Mouse (Mus musculus) midbrain, embryonic 10.5 days (tissue): Measurements from ENCODE around the gene Gp1bb. TPM values are rescaled to one million over a fixed set of nuclear protein-coding genes. Genes with fewer than 3 reads are reported as not detected.

Source experiments
- DNase-seq: peaks from one replicate; pipeline ENCODE4 v3.0.0-alpha.2; 2017; ENCODE audit warnings: low spot score
- H3K27ac ChIP-seq: fragments of 300-500 bp; sonication (generic); replicated peaks from 2 replicates; pipeline ENCODE4 v1.5.1; 2016; ENCODE audit warnings: mild to moderate bottlenecking
- H3K27me3 ChIP-seq: fragments of 300-500 bp; sonication (generic); 2 replicates; pipeline ENCODE4 v1.6.1; 2016; ENCODE audit warnings: low read depth, mild to moderate bottlenecking; ENCODE audit not compliant: poor library complexity, severe bottlenecking
- H3K36me3 ChIP-seq: fragments of 300-500 bp; sonication (generic); 2 replicates; pipeline ENCODE4 v1.6.1; 2016; ENCODE audit warnings: mild to moderate bottlenecking, moderate library complexity
- H3K4me1 ChIP-seq: fragments of 300-500 bp; sonication (generic); 2 replicates; pipeline ENCODE4 v1.6.1; 2016
- H3K4me3 ChIP-seq: fragments of 300-500 bp; sonication (generic); 2 replicates; pipeline ENCODE4 v1.5.1; 2016; ENCODE audit warnings: mild to moderate bottlenecking, moderate library complexity
- H3K9me3 ChIP-seq: fragments of 300-500 bp; sonication (generic); replicated peaks from 2 replicates; pipeline ENCODE4 v1.6.1; 2016; ENCODE audit warnings: mild to moderate bottlenecking
- WGBS: fragments of 180-500 bp; shearing (Covaris S2); methylation state at CpG from one replicate; pipeline ENCODE4 v1.1.7; 2016; 5-methylcytosine and 5-hydroxymethylcytosine counted together
- polyA plus RNA-seq: library from polyadenylated mRNA; unstranded; fragments of >200 nt; fragmentation: Nextera tagmentation; extraction: Ambion mirVana; gene quantifications from 2 replicates; pipeline ENCODE4 v1.2.1, GENCODE M21; 2016

The Gp1bb gene
- polyA plus RNA-seq = 4.5 and 4.6 TPM in 2 replicates

DNA sequence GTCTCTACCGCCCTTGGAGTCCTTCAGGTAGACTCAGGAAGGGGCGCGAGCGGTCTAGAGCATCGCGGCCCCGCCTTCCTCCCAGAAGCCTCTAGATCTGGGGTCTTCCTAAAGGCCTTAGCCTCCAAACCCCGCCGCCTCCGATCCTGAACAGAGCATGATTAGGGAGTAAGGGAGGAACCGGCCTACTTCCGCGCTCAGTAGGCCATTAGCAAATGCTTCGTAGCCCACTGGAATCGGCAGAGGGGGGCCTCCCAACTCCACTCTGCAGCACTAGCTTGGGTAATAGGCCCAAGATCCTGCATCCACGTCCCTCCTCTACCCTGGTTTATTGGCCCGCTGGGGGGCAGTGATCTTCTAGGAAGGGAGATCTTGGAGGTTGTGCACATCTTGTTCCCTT is at the start of gene Gp1bb:
Gene Gp1bb, minus strand, starts transcription at position 385 of the 400 bp plus-strand sequence.
- Histone ChIP-seq H3K4me3 (peak within 1 kb of the TSS; percentile 57), H3K9me3 (no peaks in the 10 kb centered on the region), H3K27ac (no peak within 1 kb of the TSS), H3K36me3 (peaks cover 34% of the 10 kb centered on the region), H3K27me3 (peaks cover 100% of the 10 kb centered on the region), H3K4me1 (peaks cover 52% of the 10 kb centered on the region)
- peak; percentile 42 for DNase-seq
- 2% methylated on average over 17 of the region's 17 CpGs for WGBS

- Histone ChIP-seq H3K4me1 (no peaks in the 10 kb centered on the region), H3K36me3 (no peaks in the 10 kb centered on the region), H3K9me3 (no peaks in the 10 kb centered on the region), H3K4me3 (no peak overlapping the region), H3K27me3 (no peaks in the 10 kb centered on the region), H3K27ac (no peak overlapping the region)
- DNase-seq = no peak
- WGBS = 77% methylated on average over 6 of the region's 6 CpGs
Measured at GRCm38 (mm10) chr16:18669914-18670313, 47.7 kb upstream of the Gp1bb start.

- Histone ChIP-seq H3K9me3 (peaks cover 4% of the 10 kb centered on the region; the same call in 1 of the 2 replicates), H3K4me1 (no peaks in the 10 kb centered on the region), H3K27me3 (no peaks in the 10 kb centered on the region), H3K27ac (no peak overlapping the region), H3K4me3 (no peak overlapping the region), H3K36me3 (no peaks in the 10 kb centered on the region)
- WGBS = 81% methylated on average over 4 of the region's 4 CpGs
- DNase-seq = no peak
Measured at GRCm38 (mm10) chr16:18658597-18658996, 36.4 kb upstream of the Gp1bb start.

GRCm38 (mm10) chr16:18655372-18656098 is 33.3 kb upstream of the Gp1bb start:
- Histone ChIP-seq H3K36me3 (no peaks in the 10 kb centered on the region), H3K4me1 (no peaks in the 10 kb centered on the region), H3K27ac (no peak overlapping the region), H3K27me3 (no peaks in the 10 kb centered on the region), H3K4me3 (no peak overlapping the region), H3K9me3 (peaks cover 4% of the 10 kb centered on the region; the same call in 1 of the 2 replicates)
- no peak for DNase-seq
- 67% methylated on average over 5 of the region's 5 CpGs for WGBS

GRCm38 (mm10) chr16:18653290-18654160 is 31.3 kb upstream of the Gp1bb start:
- Histone ChIP-seq H3K4me3 (no peak overlapping the region), H3K27ac (no peak overlapping the region), H3K4me1 (no peaks in the 10 kb centered on the region), H3K27me3 (no peaks in the 10 kb centered on the region), H3K36me3 (no peaks in the 10 kb centered on the region), H3K9me3 (no peaks in the 10 kb centered on the region)
- 87% methylated on average over 6 of the region's 6 CpGs for WGBS
- DNase-seq = no peak

DNA sequence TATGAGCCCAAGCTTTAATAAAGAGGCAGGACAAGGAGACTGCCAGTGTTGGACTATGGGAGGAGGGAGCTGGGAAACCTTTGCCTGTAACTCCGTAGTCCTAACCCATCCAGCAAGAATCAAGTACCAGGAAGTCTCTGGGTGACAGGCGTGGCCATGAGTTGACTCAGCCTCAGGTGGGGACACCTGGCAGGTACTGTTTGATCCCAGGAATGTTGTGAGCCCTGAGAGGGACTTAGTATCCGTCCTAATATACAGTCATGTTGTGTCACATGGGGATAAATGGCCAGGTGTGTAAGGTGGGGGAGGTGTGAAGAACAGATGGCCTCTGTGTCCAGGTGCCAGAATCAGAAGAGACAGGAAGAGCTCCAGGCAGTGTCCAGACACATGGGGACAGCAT is 26.9 kb upstream of the Gp1bb start:
- 63% methylated on average over 3 of the region's 3 CpGs for WGBS
- Histone ChIP-seq H3K4me3 (no peak overlapping the region), H3K4me1 (peaks cover 3% of the 10 kb centered on the region; the same call in 1 of the 2 replicates), H3K36me3 (no peaks in the 10 kb centered on the region), H3K27me3 (no peaks in the 10 kb centered on the region), H3K27ac (no peak overlapping the region), H3K9me3 (no peaks in the 10 kb centered on the region)
- DNase-seq = no peak

GRCm38 (mm10) chr16:18645329-18645728 is 23.1 kb upstream of the Gp1bb start:
- Histone ChIP-seq H3K4me1 (peaks cover 3% of the 10 kb centered on the region; the same call in 1 of the 2 replicates), H3K27ac (no peak overlapping the region), H3K4me3 (no peak overlapping the region), H3K9me3 (no peaks in the 10 kb centered on the region), H3K36me3 (no peaks in the 10 kb centered on the region), H3K27me3 (no peaks in the 10 kb centered on the region)
- DNase-seq = no peak
- 84% methylated on average over 6 of the region's 6 CpGs for WGBS

DNA sequence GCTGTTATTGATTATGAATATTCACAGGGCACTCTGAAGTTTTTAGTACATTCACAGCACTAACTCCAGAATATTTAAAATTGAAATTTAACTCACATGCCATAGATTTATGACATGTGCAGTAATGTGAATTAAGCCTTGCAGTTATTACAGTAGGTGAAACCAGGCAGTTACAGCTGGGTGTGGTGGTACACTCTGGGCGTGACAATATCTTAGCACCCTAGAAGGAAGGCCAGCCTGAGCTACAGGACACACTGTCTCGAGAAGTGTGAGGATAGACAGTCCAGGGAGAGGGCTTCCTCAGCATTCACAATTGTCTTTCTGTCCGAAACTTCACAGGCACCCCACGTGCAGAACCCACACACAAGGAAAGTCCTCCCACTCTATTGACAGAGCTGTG is 22.3 kb upstream of the Gp1bb start:
- no peaks in the 10 kb centered on the region for H3K27me3 ChIP-seq
- H3K4me3 ChIP-seq = no peak overlapping the region
- H3K36me3 ChIP-seq = no peaks in the 10 kb centered on the region
- H3K27ac ChIP-seq = no peak overlapping the region
- peaks cover 3% of the 10 kb centered on the region; the same call in 1 of the 2 replicates for H3K4me1 ChIP-seq
- no peaks in the 10 kb centered on the region for H3K9me3 ChIP-seq
- WGBS = 81% methylated on average over 4 of the region's 4 CpGs
- DNase-seq = no peak

DNA sequence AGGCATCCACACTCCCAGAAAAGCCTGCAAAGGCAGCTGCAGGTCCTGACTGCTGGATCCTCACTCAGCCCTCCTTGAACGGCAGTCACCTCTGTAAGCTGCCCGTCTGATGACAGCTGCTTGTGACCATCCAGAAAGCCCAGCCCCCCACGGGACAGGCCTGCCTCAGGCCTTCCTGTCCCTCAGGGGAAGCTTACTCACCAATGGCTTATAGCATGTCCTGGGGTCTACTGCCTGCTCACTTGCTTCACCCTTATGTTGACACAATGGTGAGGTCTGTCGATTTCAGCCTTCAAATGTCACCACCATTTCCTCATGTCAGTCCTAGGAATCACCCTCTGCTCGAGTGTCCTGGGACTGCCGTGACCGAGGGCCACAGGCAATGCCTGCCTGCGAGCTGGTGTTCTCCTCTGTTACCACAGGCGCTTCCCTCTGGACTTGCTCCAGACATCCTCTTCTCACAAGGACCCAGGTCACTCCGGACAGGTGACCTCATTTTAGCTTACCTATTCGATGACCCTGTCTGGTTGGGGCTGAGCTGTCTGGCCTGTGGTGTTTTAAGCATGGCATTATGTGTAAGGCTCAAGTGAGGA is 21.3 kb upstream of the Gp1bb start:
- H3K9me3 ChIP-seq = no peaks in the 10 kb centered on the region
- no peak for DNase-seq

DNA sequence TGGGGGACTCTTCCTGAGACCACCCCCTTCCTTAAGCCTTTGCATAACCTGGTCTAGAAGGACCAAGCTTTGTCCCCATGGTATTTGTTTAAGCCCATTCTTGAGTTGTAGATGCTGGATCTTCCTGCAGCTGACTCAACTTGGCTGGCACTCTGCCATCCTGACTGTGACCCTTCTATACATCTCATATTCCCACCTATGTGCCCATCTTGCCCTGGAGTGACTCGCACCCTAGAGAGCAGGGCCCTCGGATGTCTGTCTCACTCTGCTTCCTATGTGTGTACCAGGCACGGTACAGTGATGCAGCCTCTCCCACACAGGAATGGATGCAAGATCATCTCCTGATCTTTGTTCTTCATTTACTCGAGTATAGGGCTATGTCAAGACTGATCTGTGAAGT is 20.7 kb upstream of the Gp1bb start:
- Histone ChIP-seq H3K4me3 (no peak overlapping the region), H3K4me1 (peaks cover 3% of the 10 kb centered on the region; the same call in 1 of the 2 replicates), H3K36me3 (no peaks in the 10 kb centered on the region), H3K27me3 (no peaks in the 10 kb centered on the region), H3K9me3 (no peaks in the 10 kb centered on the region), H3K27ac (no peak overlapping the region)
- 84% methylated on average over 4 of the region's 4 CpGs for WGBS
- DNase-seq = no peak

More for the DNA sequence above, 21.3 kb upstream of the Gp1bb start:
- Histone ChIP-seq H3K27me3 (no peaks in the 10 kb centered on the region), H3K27ac (no peak overlapping the region), H3K36me3 (no peaks in the 10 kb centered on the region), H3K4me1 (peaks cover 3% of the 10 kb centered on the region; the same call in 1 of the 2 replicates), H3K4me3 (no peak overlapping the region)
- WGBS = 89% methylated on average over 11 of the region's 11 CpGs

- Histone ChIP-seq H3K36me3 (no peaks in the 10 kb centered on the region), H3K4me1 (peaks cover 3% of the 10 kb centered on the region; the same call in 1 of the 2 replicates), H3K9me3 (no peaks in the 10 kb centered on the region), H3K4me3 (no peak overlapping the region), H3K27ac (no peak overlapping the region), H3K27me3 (no peaks in the 10 kb centered on the region)
- DNase-seq = no peak
- 67% methylated on average over 7 of the region's 7 CpGs for WGBS
Measured at GRCm38 (mm10) chr16:18642291-18642690, 20.1 kb upstream of the Gp1bb start.

DNA sequence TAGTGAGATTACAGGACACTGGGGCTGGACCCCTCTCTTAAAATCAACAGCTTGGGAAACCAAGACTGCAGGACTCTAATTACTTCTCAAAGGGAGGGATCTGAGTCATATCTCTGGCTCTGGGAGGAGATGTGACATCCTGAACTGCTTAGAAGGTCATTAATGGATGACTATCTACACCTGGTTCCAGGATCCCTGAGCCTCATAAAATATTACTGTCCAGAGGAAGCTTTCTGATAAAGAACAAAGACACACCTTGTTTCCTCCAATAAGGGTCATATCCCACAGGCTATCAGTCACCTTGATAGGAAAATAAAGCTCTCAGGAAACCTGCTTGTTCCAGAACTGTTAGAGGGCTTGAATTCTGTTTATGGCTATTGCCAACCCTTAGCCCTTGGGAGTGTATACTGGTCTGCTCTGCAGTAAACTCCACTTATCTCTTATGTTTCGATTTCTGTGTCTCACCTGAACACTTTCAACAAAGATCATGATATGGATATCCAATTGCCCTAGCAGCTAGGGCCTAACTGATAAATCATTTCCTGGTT is 17.3 kb upstream of the Gp1bb start:
- Histone ChIP-seq H3K36me3 (no peaks in the 10 kb centered on the region), H3K27me3 (no peaks in the 10 kb centered on the region), H3K9me3 (no peaks in the 10 kb centered on the region), H3K4me3 (no peak overlapping the region), H3K4me1 (0 out of 2 replicates have a peak, but pooled peaks cover 4% of the 10 kb centered on the region), H3K27ac (no peak overlapping the region)
- WGBS = 93% methylated on average over 1 of the region's 1 CpGs
- DNase-seq = no peak
